Mouse (Mus musculus): ENCODE data around the gene Gpr27. TPM values are rescaled to one million over a fixed set of nuclear protein-coding genes. Genes with fewer than 3 reads are reported as not detected.

Gene Gpr27
- total RNA-seq (2023), result not detected

GRCm38 (mm10) chr6:99692206-99692915 lies at the start of gene Gpr27:
Gpr27 (plus strand) TSS chr6:99692679.

GRCm38 (mm10) chr6:99666318-99667171 lies 25.9 kb upstream of the Gpr27 start, which contains the start of the genes Eif4e3 and Gm20696:
Eif4e3 (minus strand) TSS chr6:99666771.
Gm20696 (minus strand) TSS chr6:99666797.

GRCm38 (mm10) chr6:99725971-99726561 lies 33.6 kb downstream of the Gpr27 start, which contains the start of gene Prok2:
Prok2 (minus strand) TSS chr6:99726392.

Other genes starting within 250 kb of the Gpr27 start
- 719 TPM for gene Foxp1, start 170.0 kb upstream of the Gpr27 start, total RNA-seq (2023)
- gene Eif4e3, start 25.9 kb upstream of the Gpr27 start, total RNA-seq (2023), result 5.7 TPM
- 52.8 TPM for gene Gm20696, start 25.9 kb upstream of the Gpr27 start, total RNA-seq (2023)
- not detected for gene Prok2, start 33.7 kb downstream of the Gpr27 start, total RNA-seq (2023)

All from CD8-positive naive resting alpha-beta T cell, adult 57 days (primary cell).